ENCODE assay signal across 12 mouse cellular contexts in the genomic region with DNA sequence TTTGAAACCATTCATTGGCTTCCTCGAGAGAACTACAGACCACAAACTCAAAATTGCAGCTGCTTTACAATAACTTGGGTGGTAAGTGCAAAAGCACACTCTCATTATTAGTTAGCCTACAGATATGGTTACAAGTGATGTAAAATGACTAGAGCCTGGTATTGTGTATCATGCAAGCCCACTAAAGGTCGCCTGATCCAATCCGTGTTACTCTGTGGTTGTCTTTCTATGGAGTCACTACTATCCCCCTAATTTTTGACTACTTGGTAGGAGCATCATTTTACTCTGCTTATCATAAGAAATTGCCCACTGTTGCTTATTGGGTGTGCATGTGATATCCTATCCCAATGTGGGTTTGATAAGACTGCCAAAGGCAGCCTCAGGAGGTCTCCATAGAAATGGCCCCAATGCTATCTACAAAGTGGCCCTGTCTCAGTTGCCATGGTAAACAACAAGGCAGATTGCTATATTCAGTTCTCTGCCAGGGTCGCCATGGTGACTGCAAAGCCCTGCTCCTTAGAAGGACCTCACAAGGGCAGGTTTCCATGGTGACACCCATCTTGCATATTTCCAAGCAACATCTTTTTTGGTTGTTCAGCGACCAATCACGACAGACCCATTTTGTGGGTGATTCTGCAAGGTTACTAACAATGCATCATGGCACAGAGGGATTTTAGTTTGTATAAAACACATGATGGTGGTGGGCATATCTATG. TPM values are rescaled to one million over a fixed set of nuclear protein-coding genes. Genes with fewer than 3 reads are reported as not detected.
DNase-seq lines count a peak whose midpoint lies in the region; ATAC-seq lines count a peak whose summit lies in the region.
"Had no signal": no experiment of that assay in that cellular context is flagged by ENCODE, and none has a peak within 500 bp of the region (broad histone marks: within the 10 kb centered on the region; RNA-seq: fewer than 3 reads in every experiment).

No protein-coding gene starts in this region.

- H3K9me3 ChIP-seq in forebrain, embryonic 15.5 days = no peaks in the 10 kb centered on the region
- H3K9me3 ChIP-seq in neural tube, embryonic 12.5 days = no peaks in the 10 kb centered on the region
- H3K9me3 ChIP-seq in liver, embryonic 11.5 days (ENCODE audit: control insufficient read depth, low read length) = no peaks in the 10 kb centered on the region
- H3K9me3 ChIP-seq: liver, embryonic 15.5 days had no signal

- peak overlapping the region; percentile 47; the same call in 1 of the 2 replicates for H3K27ac ChIP-seq in forebrain, embryonic 15.5 days (replicated peaks)
- no peak overlapping the region for H3K27ac ChIP-seq in neural tube, embryonic 12.5 days
- H3K27ac ChIP-seq in liver, embryonic 11.5 days (ENCODE audit: low read depth, low read length) = no peak overlapping the region
- H3K27ac ChIP-seq: gastrocnemius, adult 2 months; liver, embryonic 15.5 days had no signal

- H3K4me1 ChIP-seq in forebrain, embryonic 15.5 days = peaks cover 9% of the 10 kb centered on the region
- peaks cover 4% of the 10 kb centered on the region; the same call in 1 of the 2 replicates for H3K4me1 ChIP-seq in neural tube, embryonic 12.5 days
- no peaks in the 10 kb centered on the region for H3K4me1 ChIP-seq in liver, embryonic 11.5 days (replicated peaks; ENCODE audit: control insufficient read depth, insufficient read depth, low read length)
- H3K4me1 ChIP-seq: liver, embryonic 15.5 days had no signal

- 49% methylated on average over 6 of the region's 6 CpGs for WGBS in forebrain, embryonic 15.5 days
- 71% methylated on average over 6 of the region's 6 CpGs for WGBS in neural tube, embryonic 12.5 days
- WGBS in liver, embryonic 11.5 days = 80% methylated on average over 6 of the region's 6 CpGs

- no peaks in the 10 kb centered on the region for H3K36me3 ChIP-seq in forebrain, embryonic 15.5 days
- no peaks in the 10 kb centered on the region for H3K36me3 ChIP-seq in neural tube, embryonic 12.5 days
- no peaks in the 10 kb centered on the region for H3K36me3 ChIP-seq in liver, embryonic 11.5 days (ENCODE audit: control insufficient read depth, insufficient read depth, low read length)
- H3K36me3 ChIP-seq: G1E; liver, embryonic 15.5 days had no signal

- ATAC-seq in forebrain, embryonic 15.5 days (replicated peaks) = peak; percentile 96
- ATAC-seq in neural tube, embryonic 12.5 days (ENCODE audit: low FRiP score, low read depth) = peak; percentile 93
- no peak for ATAC-seq in liver, embryonic 11.5 days (replicated peaks; ENCODE audit: low FRiP score)

- peak; percentile 52 for DNase-seq in embryo, embryonic 11 days
- peak; percentile 20 to 28 for DNase-seq in layer of hippocampus, postnatal 14 days (ENCODE audit: low spot score in 2 of 2)
- DNase-seq in liver, embryonic 11.5 days (ENCODE audit: low spot score) = no peak
- DNase-seq in spleen, postnatal 36 days (ENCODE audit: low spot score in 2 of 2) = no peak
- DNase-seq in spleen, postnatal 14 days (ENCODE audit: low spot score in 2 of 2) = no peak
- DNase-seq in thymus, postnatal 14 days = no peak
- DNase-seq: gastrocnemius, adult 2 months; thymus, postnatal 25 days had no signal

- H3K27me3 ChIP-seq in forebrain, embryonic 15.5 days = no peaks in the 10 kb centered on the region
- no peaks in the 10 kb centered on the region for H3K27me3 ChIP-seq in neural tube, embryonic 12.5 days (replicated peaks)
- no peaks in the 10 kb centered on the region for H3K27me3 ChIP-seq in liver, embryonic 11.5 days (replicated peaks; ENCODE audit: control insufficient read depth, insufficient read depth, low read length)
- H3K27me3 ChIP-seq: liver, embryonic 15.5 days had no signal

- no peak overlapping the region for H3K4me3 ChIP-seq in forebrain, embryonic 15.5 days
- no peak overlapping the region for H3K4me3 ChIP-seq in neural tube, embryonic 12.5 days
- H3K4me3 ChIP-seq in liver, embryonic 11.5 days (ENCODE audit: low read depth, low read length) = no peak overlapping the region
- H3K4me3 ChIP-seq: gastrocnemius, adult 2 months; liver, embryonic 15.5 days had no signal

- no peak overlapping the region for H3K4me2 ChIP-seq in forebrain, embryonic 15.5 days (replicated peaks)
- no peak overlapping the region for H3K4me2 ChIP-seq in neural tube, embryonic 12.5 days (replicated peaks)
- H3K4me2 ChIP-seq in liver, embryonic 11.5 days = no peak overlapping the region
- H3K4me2 ChIP-seq: liver, embryonic 15.5 days had no signal

- H3K9ac ChIP-seq in forebrain, embryonic 15.5 days (replicated peaks) = no peak overlapping the region
- H3K9ac ChIP-seq in neural tube, embryonic 12.5 days = no peak overlapping the region
- H3K9ac ChIP-seq in liver, embryonic 11.5 days (ENCODE audit: low read depth, low read length) = no peak overlapping the region
- H3K9ac ChIP-seq: liver, embryonic 15.5 days had no signal

RNA-seq across cellular contexts. Expression of a gene that starts 42.1 kb away (rescaled TPM):
- polyA plus RNA-seq in forebrain, embryonic 15.5 days (2015; fragmentation: Nextera tagmentation; extraction: Ambion mirVana) = 15.2 and 17.8 TPM in 2 replicates
- 10 to 100 TPM; 23.4 to 24.0 TPM for total RNA-seq in layer of hippocampus, postnatal 14 days (2021)
- polyA plus RNA-seq in neural tube, embryonic 12.5 days (2016; fragmentation: Nextera tagmentation; extraction: Ambion mirVana) = 12.2 and 15.7 TPM in 2 replicates
- polyA plus RNA-seq in liver, embryonic 11.5 days (2014; fragmentation: Nextera tagmentation; extraction: Ambion mirVana) = 21.6 and 24.5 TPM in 2 replicates
- polyA plus RNA-seq: G1E had no signal

Comparison
In these comparisons a context has a peak if more than half of its experiments do, and no peak if none do; other contexts are left out.
1. DNase-seq: peak in embryo, embryonic 11 days (single experiment) and layer of hippocampus, postnatal 14 days (2 of 2); none in liver, embryonic 11.5 days (single experiment), spleen, postnatal 36 days (0 of 2), spleen, postnatal 14 days (0 of 2) and thymus, postnatal 14 days (single experiment).